Mouse (Mus musculus): ENCODE results near the gene Coro1c. TPM values are rescaled to one million over a fixed set of nuclear protein-coding genes. Genes with fewer than 3 reads are reported as not detected.

Gene Coro1c
- total and polyA plus RNA-seq, 3 experiments: 77.3 to 158 (median 103) TPM

DNA sequence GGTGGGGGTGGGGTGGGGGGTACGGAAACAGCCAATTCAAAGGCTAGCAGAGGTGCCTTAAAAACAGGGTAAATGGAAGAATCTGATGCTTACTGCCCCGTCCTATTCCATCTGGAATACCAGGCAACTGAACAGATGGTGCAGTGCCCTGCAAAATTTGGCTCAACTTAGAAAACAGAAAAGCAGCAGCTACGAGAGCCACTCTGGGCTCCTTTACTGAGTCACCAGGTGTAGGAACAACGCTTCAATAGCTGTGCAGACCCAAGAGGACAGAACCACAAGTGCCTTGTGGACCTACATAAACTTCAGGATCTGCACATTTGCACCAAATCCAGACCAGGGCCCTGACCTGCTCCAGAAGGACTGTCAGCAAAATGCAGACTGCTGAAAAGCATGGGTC is 46.1 kb downstream of the Coro1c start:
- Histone ChIP-seq H3K4me1 (ENCODE audit: control insufficient read depth in 1 of 2, insufficient read depth in 2 of 2, low read length in 2 of 2) (no peaks in the 10 kb centered on the region; a peak in 1 of 4 replicates), H3K4me3 (ENCODE audit: control insufficient read depth in 1 of 2, insufficient read depth in 1 of 2, low read depth in 2 of 2, low read length in 2 of 2) (no peak overlapping the region), H3K27me3 (ENCODE audit: control insufficient read depth in 1 of 2, insufficient read depth in 2 of 2, low read length in 2 of 2) (no peaks in the 10 kb centered on the region), H3K9me3 (replicated peaks; ENCODE audit: insufficient read depth, low read length) (no peaks in the 10 kb centered on the region), H3K27ac (ENCODE audit: control insufficient read depth, low read depth, low read length) (no peak overlapping the region), H3K9ac (ENCODE audit: control insufficient read depth, low read depth, low read length, poor library complexity, severe bottlenecking) (no peak overlapping the region), H3K36me3 (ENCODE audit: control insufficient read depth in 1 of 2, insufficient read depth in 2 of 2, low read length in 2 of 2) (no peaks in the 10 kb centered on the region; a peak in 1 of 4 replicates), H3K79me2 (ENCODE audit: control insufficient read depth, insufficient read depth, low read length, poor library complexity) (no peaks in the 10 kb centered on the region)
- no peak for DNase-seq (ENCODE audit: low read depth, low spot score)
- TF ChIP-seq GABPA (IDR thresholded peaks at IDR 0.05; ENCODE audit: low read depth, low read length): no peak
- no peak for TF ChIP-seq ZC3H11A (IDR thresholded peaks at IDR 0.05; ENCODE audit: low read depth, low read length)
- no peak for TF ChIP-seq E2F4 (IDR thresholded peaks at IDR 0.05; ENCODE audit: borderline replicate concordance, low read depth, low read length)
- TF ChIP-seq POLR2AphosphoS2 (IDR thresholded peaks at IDR 0.05; ENCODE audit: low read length): no peak

- Histone ChIP-seq H3K27me3 (ENCODE audit: control insufficient read depth in 1 of 2, insufficient read depth in 2 of 2, low read length in 2 of 2) (no peaks in the 10 kb centered on the region), H3K79me2 (ENCODE audit: control insufficient read depth, insufficient read depth, low read length, poor library complexity) (no peaks in the 10 kb centered on the region), H3K9ac (ENCODE audit: control insufficient read depth, low read depth, low read length, poor library complexity, severe bottlenecking) (no peak overlapping the region), H3K4me3 (ENCODE audit: control insufficient read depth in 1 of 2, insufficient read depth in 1 of 2, low read depth in 2 of 2, low read length in 2 of 2) (no peak overlapping the region), H3K27ac (ENCODE audit: control insufficient read depth, low read depth, low read length) (no peak overlapping the region), H3K4me1 (ENCODE audit: control insufficient read depth in 1 of 2, insufficient read depth in 2 of 2, low read length in 2 of 2) (no peaks in the 10 kb centered on the region; a peak in 1 of 4 replicates), H3K9me3 (replicated peaks; ENCODE audit: insufficient read depth, low read length) (no peaks in the 10 kb centered on the region), H3K36me3 (ENCODE audit: control insufficient read depth in 1 of 2, insufficient read depth in 2 of 2, low read length in 2 of 2) (no peaks in the 10 kb centered on the region; a peak in 1 of 4 replicates)
- TF ChIP-seq KAT2A (conservative IDR thresholded peaks at IDR 0.05; ENCODE audit: low read depth, low read length): no peak
- TF ChIP-seq SMC3 (IDR thresholded peaks at IDR 0.05; ENCODE audit: low read depth, low read length): peak; percentile 58
- no peak for TF ChIP-seq GATA1 (IDR thresholded peaks at IDR 0.05; ENCODE audit: low read depth, low read length)
- TF ChIP-seq MXI1 (IDR thresholded peaks at IDR 0.05; ENCODE audit: low read depth, low read length): no peak
- TF ChIP-seq EP300 (IDR thresholded peaks at IDR 0.05; ENCODE audit: low read depth in 1 of 2, low read length in 2 of 2): no peak
- peak; percentile 29 for TF ChIP-seq RAD21 (IDR thresholded peaks at IDR 0.05; ENCODE audit: low read depth, low read length)
- peak; percentile 66 to 84 (median 70) for TF ChIP-seq CTCF (IDR thresholded peaks at IDR 0.05 in 2 of 3, conservative IDR thresholded peaks at IDR 0.05 in 1 of 3; ENCODE audit: control insufficient read depth in 1 of 3, insufficient read depth in 1 of 3, low read depth in 2 of 3, low read length in 3 of 3, poor library complexity in 1 of 3, severe bottlenecking in 1 of 3)
- DNase-seq (ENCODE audit: low read depth, low spot score): peak; percentile 37
Measured at GRCm38 (mm10) chr5:113861294-113861693, 47.3 kb downstream of the Coro1c start.

DNA sequence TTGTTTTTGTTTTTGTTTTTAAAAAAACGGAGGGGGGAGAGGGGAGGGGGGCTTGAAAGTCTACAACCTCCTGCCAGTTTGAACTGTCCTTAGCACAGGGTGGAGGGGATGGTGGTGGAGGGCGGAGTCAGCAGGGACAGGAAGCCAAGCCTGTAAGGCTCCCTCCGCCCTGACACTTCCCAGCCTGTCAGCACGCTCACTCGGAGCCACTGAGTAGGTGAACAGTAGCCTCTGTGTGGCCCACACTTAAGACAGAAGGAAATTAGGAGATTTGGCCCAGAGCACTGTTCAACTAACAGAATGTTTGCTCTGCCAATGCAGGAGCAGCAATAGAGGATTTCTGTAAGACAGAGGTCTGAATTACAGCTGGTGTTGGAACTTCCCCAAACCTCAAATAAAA is 49.6 kb downstream of the Coro1c start:
- Histone ChIP-seq H3K4me3 (ENCODE audit: control insufficient read depth in 1 of 2, insufficient read depth in 1 of 2, low read depth in 2 of 2, low read length in 2 of 2) (no peak overlapping the region), H3K27me3 (ENCODE audit: control insufficient read depth in 1 of 2, insufficient read depth in 2 of 2, low read length in 2 of 2) (no peaks in the 10 kb centered on the region), H3K9ac (ENCODE audit: control insufficient read depth, low read depth, low read length, poor library complexity, severe bottlenecking) (no peak overlapping the region), H3K9me3 (replicated peaks; ENCODE audit: insufficient read depth, low read length) (no peaks in the 10 kb centered on the region), H3K4me1 (ENCODE audit: control insufficient read depth in 1 of 2, insufficient read depth in 2 of 2, low read length in 2 of 2) (no peaks in the 10 kb centered on the region; a peak in 1 of 4 replicates), H3K36me3 (ENCODE audit: control insufficient read depth in 1 of 2, insufficient read depth in 2 of 2, low read length in 2 of 2) (no peaks in the 10 kb centered on the region; a peak in 1 of 4 replicates), H3K27ac (ENCODE audit: control insufficient read depth, low read depth, low read length) (no peak overlapping the region), H3K79me2 (ENCODE audit: control insufficient read depth, insufficient read depth, low read length, poor library complexity) (no peaks in the 10 kb centered on the region)
- TF ChIP-seq MEF2A (IDR thresholded peaks at IDR 0.05; ENCODE audit: extremely low read depth, insufficient replicate concordance, low read depth, low read length, poor library complexity, severe bottlenecking) (no peak), POLR2AphosphoS5 (IDR thresholded peaks at IDR 0.05; ENCODE audit: borderline replicate concordance, low read depth, low read length) (no peak), EP300 (IDR thresholded peaks at IDR 0.05; ENCODE audit: low read depth in 1 of 2, low read length in 2 of 2) (no peak), POLR2A (IDR thresholded peaks at IDR 0.05; ENCODE audit: control insufficient read depth in 1 of 2, insufficient read depth in 1 of 2, low read depth in 1 of 2, low read length in 2 of 2, poor library complexity in 1 of 2) (no peak), UBTF (IDR thresholded peaks at IDR 0.05; ENCODE audit: borderline replicate concordance, insufficient read depth, low read depth, low read length) (no peak), ZMIZ1 (IDR thresholded peaks at IDR 0.05; ENCODE audit: low read depth, low read length) (no peak)
- DNase-seq (ENCODE audit: low read depth, low spot score): peak; percentile 32

All from MEL (cell line).